Mouse (Mus musculus) small intestine, adult 2 months (tissue): Measurements from ENCODE around the gene Zbtb7b. TPM values are rescaled to one million over a fixed set of nuclear protein-coding genes. Genes with fewer than 3 reads are reported as not detected.

Source experiments
- H3K27ac ChIP-seq: fragments of 200-500 bp; 2 replicates; pipeline ENCODE4 v1.5.1; 2012; ENCODE audit warnings: low read depth, low read length, control low read depth, inconsistent platforms; ENCODE audit not compliant: insufficient read depth
- H3K27me3 ChIP-seq: fragments of 200-500 bp; 2 replicates; pipeline ENCODE4 v1.6.1; 2012; ENCODE audit warnings: mild to moderate bottlenecking, moderate library complexity, low read length, inconsistent platforms; ENCODE audit not compliant: control insufficient read depth, insufficient read depth
- H3K36me3 ChIP-seq: fragments of 200-500 bp; 2 replicates; pipeline ENCODE4 v1.6.1; 2012; ENCODE audit warnings: mild to moderate bottlenecking, low read length, control low read depth, inconsistent platforms; ENCODE audit not compliant: control insufficient read depth, insufficient read depth
- H3K4me1 ChIP-seq: fragments of 200-500 bp; 2 replicates; pipeline ENCODE4 v1.6.1; 2012; ENCODE audit warnings: low read length, inconsistent platforms, mixed read lengths; ENCODE audit not compliant: control insufficient read depth, insufficient read depth, insufficient read length
- H3K4me3 ChIP-seq: fragments of 200-500 bp; 2 replicates; pipeline ENCODE4 v1.5.1; 2012; ENCODE audit warnings: low read depth, mild to moderate bottlenecking, control low read depth, inconsistent platforms, low read length, moderate library complexity
- CTCF ChIP-seq: fragments of 200-500 bp; IDR thresholded peaks from 2 replicates; pipeline ENCODE4 v1.5.1; 2012; ENCODE audit warnings: low read depth, mild to moderate bottlenecking, control low read depth, inconsistent platforms, low read length, moderate library complexity, mixed read lengths; ENCODE audit not compliant: insufficient replicate concordance, insufficient read length; ENCODE audit errors: extremely low read depth
- POLR2A ChIP-seq: fragments of 200-500 bp; IDR thresholded peaks from 2 replicates; pipeline ENCODE4 v1.6.1; 2012; ENCODE audit warnings: low read depth, mild to moderate bottlenecking, control low read depth, inconsistent platforms, low read length, moderate library complexity
- WGBS: fragments of 180-500 bp; shearing (Covaris S2); methylation state at CpG from one replicate; pipeline ENCODE4 v1.1.7; 2018; 5-methylcytosine and 5-hydroxymethylcytosine counted together
- polyA plus RNA-seq: library from polyadenylated mRNA; depleted of rRNA; stranded (reverse); fragments of >200 nt; gene quantifications from 2 replicates; pipeline ENCODE4 v1.2.3, GENCODE M21; 2012

The Zbtb7b gene
- polyA plus RNA-seq, 1 experiment = 262 TPM

GRCm38 (mm10) chr3:89421810-89422473 lies 27.4 kb upstream of the Zbtb7b start:
- peaks cover 27% of the 10 kb centered on the region for H3K36me3 ChIP-seq
- peak overlapping the region; percentile 52 for H3K4me3 ChIP-seq
- WGBS = 54% methylated on average over 22 of the region's 22 CpGs
- TF ChIP-seq POLR2A (no peak), CTCF (no peak)
- peaks cover 7% of the 10 kb centered on the region for H3K4me1 ChIP-seq
- H3K27ac ChIP-seq = no peak overlapping the region
- H3K27me3 ChIP-seq = no peaks in the 10 kb centered on the region

- H3K4me1 ChIP-seq = peaks cover 7% of the 10 kb centered on the region
These were observed 26.6 kb upstream of the Zbtb7b start for GRCm38 (mm10) chr3:89421002-89421774.

GRCm38 (mm10) chr3:89420421-89420820 lies 25.8 kb upstream of the Zbtb7b start:
- no peak overlapping the region for H3K4me3 ChIP-seq
- 25% methylated on average over 2 of the region's 2 CpGs for WGBS
- H3K4me1 ChIP-seq = peaks cover 7% of the 10 kb centered on the region
- peaks cover 20% of the 10 kb centered on the region for H3K36me3 ChIP-seq
- no peak for TF ChIP-seq CTCF
- TF ChIP-seq POLR2A = no peak
- H3K27me3 ChIP-seq = no peaks in the 10 kb centered on the region
- peak overlapping the region; percentile 64 for H3K27ac ChIP-seq

More at GRCm38 (mm10) chr3:89421002-89421774, 26.6 kb upstream of the Zbtb7b start:
- H3K36me3 ChIP-seq = peaks cover 23% of the 10 kb centered on the region
- WGBS = 30% methylated on average over 11 of the region's 11 CpGs
- TF ChIP-seq CTCF = no peak
- TF ChIP-seq POLR2A = peak; percentile 45; the same call in 1 of the 2 replicates
- peak overlapping the region; percentile 64 for H3K27ac ChIP-seq
- no peaks in the 10 kb centered on the region for H3K27me3 ChIP-seq
- peak overlapping the region; percentile 52 for H3K4me3 ChIP-seq

GRCm38 (mm10) chr3:89419981-89420380 lies 25.4 kb upstream of the Zbtb7b start:
- peak overlapping the region; percentile 90 for H3K27ac ChIP-seq
- no peak for TF ChIP-seq POLR2A
- TF ChIP-seq CTCF = no peak
- peaks cover 7% of the 10 kb centered on the region for H3K4me1 ChIP-seq
- H3K4me3 ChIP-seq = peak overlapping the region; percentile 72
- H3K27me3 ChIP-seq = no peaks in the 10 kb centered on the region
- H3K36me3 ChIP-seq = peaks cover 17% of the 10 kb centered on the region
- WGBS = 28% methylated on average over 3 of the region's 3 CpGs

GRCm38 (mm10) chr3:89419571-89419970 lies 25.0 kb upstream of the Zbtb7b start:
- Histone ChIP-seq H3K36me3 (peaks cover 13% of the 10 kb centered on the region), H3K27ac (peak overlapping the region; percentile 90), H3K4me1 (peaks cover 5% of the 10 kb centered on the region), H3K4me3 (peak overlapping the region; percentile 72), H3K27me3 (no peaks in the 10 kb centered on the region)
- WGBS = 6% methylated on average over 9 of the region's 9 CpGs
- TF ChIP-seq POLR2A (no peak; the same call in 1 of the 2 replicates), CTCF (no peak)

DNA sequence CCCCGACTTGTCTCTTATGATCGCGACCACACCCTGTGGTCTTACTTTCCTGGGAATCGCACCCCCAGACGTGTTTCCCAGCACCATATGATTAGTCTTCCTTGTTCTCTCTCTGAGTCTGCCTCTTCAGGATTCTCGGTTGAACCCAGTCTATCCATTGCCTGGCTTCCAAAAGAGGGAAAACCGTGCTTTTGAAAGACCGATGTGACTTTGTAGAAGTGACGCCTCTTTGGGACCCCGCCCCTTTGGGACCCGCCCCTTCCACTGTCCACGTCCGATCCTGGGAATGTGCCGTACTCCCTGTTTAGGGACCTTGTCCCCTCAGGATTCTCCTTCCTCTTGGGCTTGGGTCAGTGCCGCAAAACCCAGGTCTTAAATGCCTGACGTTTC lies 24.3 kb upstream of the Zbtb7b start:
- H3K4me3 ChIP-seq = peak overlapping the region; percentile 72
- WGBS = 0% methylated on average over 16 of the region's 16 CpGs
- peaks cover 4% of the 10 kb centered on the region for H3K4me1 ChIP-seq
- no peaks in the 10 kb centered on the region for H3K27me3 ChIP-seq
- peak; percentile 26; the same call in 1 of the 2 replicates for TF ChIP-seq POLR2A
- TF ChIP-seq CTCF = no peak
- H3K27ac ChIP-seq = peak overlapping the region; percentile 92
- H3K36me3 ChIP-seq = peaks cover 8% of the 10 kb centered on the region
